Mouse (Mus musculus) embryonic facial prominence, embryonic 14.5 days (tissue): ENCODE data around the gene Lpcat2. TPM values are rescaled to one million over a fixed set of nuclear protein-coding genes. Genes with fewer than 3 reads are reported as not detected.

ENCODE experiments used
- ATAC-seq: fragments of 200-750 bp; cut with Nextera tagmentation; 2 replicates; pipeline ENCODE4 v1.8.0; 2017; ENCODE audit warnings: low read depth, moderate number of reproducible peaks, moderate TSS enrichment
- DNase-seq: peaks from one replicate; pipeline ENCODE4 v3.0.0-alpha.2; 2015; ENCODE audit warnings: low spot score
- H3K27ac ChIP-seq: fragments of 300-500 bp; sonication (generic); replicated peaks from 2 replicates; pipeline ENCODE4 v1.5.1; 2014; ENCODE audit warnings: low read depth, mild to moderate bottlenecking, low read length, moderate library complexity
- H3K27me3 ChIP-seq: fragments of 300-500 bp; sonication (generic); replicated peaks from 2 replicates; pipeline ENCODE4 v1.6.1; 2014; ENCODE audit warnings: low read length; ENCODE audit not compliant: control insufficient read depth, insufficient read depth
- H3K36me3 ChIP-seq: fragments of 300-500 bp; sonication (generic); 2 replicates; pipeline ENCODE4 v1.6.1; 2014; ENCODE audit warnings: low read length, mixed read lengths; ENCODE audit not compliant: control insufficient read depth, insufficient read depth
- H3K4me1 ChIP-seq: fragments of 300-500 bp; sonication (generic); 2 replicates; pipeline ENCODE4 v1.6.1; 2014; ENCODE audit warnings: antibody characterized with exemption, low read length; ENCODE audit not compliant: control insufficient read depth, insufficient read depth
- H3K4me2 ChIP-seq: fragments of 300-500 bp; sonication (generic); 2 replicates; pipeline ENCODE4 v1.6.1; 2014; ENCODE audit warnings: low read depth, mild to moderate bottlenecking, low read length, moderate library complexity, mixed read lengths
- H3K4me3 ChIP-seq: fragments of 300-500 bp; sonication (generic); 2 replicates; pipeline ENCODE4 v1.5.1; 2014; ENCODE audit warnings: low read depth, mild to moderate bottlenecking, low read length
- H3K9ac ChIP-seq: fragments of 300-500 bp; sonication (generic); 2 replicates; pipeline ENCODE4 v1.6.1; 2014; ENCODE audit warnings: low read depth, mild to moderate bottlenecking, low read length, moderate library complexity, mixed read lengths
- H3K9me3 ChIP-seq: fragments of 300-500 bp; sonication (generic); 2 replicates; pipeline ENCODE4 v1.6.1; 2016; ENCODE audit warnings: low read length; ENCODE audit not compliant: control insufficient read depth
- WGBS: fragments of 180-500 bp; shearing (Covaris S2); extraction: QIAGEN DNeasy Blood & Tissue Kit; methylation state at CpG from one replicate; pipeline ENCODE4 v1.1.7; 2014; 5-methylcytosine and 5-hydroxymethylcytosine counted together
- polyA plus RNA-seq: library from polyadenylated mRNA; unstranded; fragments of >200 nt; fragmentation: Nextera tagmentation; extraction: Ambion mirVana; gene quantifications from 2 replicates; pipeline ENCODE4 v1.2.1, GENCODE M21; 2014

The Lpcat2 gene
- polyA plus RNA-seq, 1 experiment from 2014 or later = 10.2 TPM

GRCm38 (mm10) chr8:92911477-92911876 lies 56.3 kb downstream of the Lpcat2 start:
- H3K27ac ChIP-seq = no peak overlapping the region
- DNase-seq (no peak), ATAC-seq (no peak)
- H3K9ac ChIP-seq = no peak overlapping the region
- H3K27me3 ChIP-seq = no peaks in the 10 kb centered on the region
- H3K9me3 ChIP-seq = no peaks in the 10 kb centered on the region
- 0 out of 2 replicates have a peak, but pooled peaks cover 8% of the 10 kb centered on the region for H3K4me1 ChIP-seq
- H3K36me3 ChIP-seq = no peaks in the 10 kb centered on the region
- 84% methylated on average over 3 of the region's 3 CpGs for WGBS
- H3K4me3 ChIP-seq = no peak overlapping the region
- no peak overlapping the region for H3K4me2 ChIP-seq

- Histone ChIP-seq H3K9ac (no peak overlapping the region), H3K36me3 (no peaks in the 10 kb centered on the region), H3K9me3 (no peaks in the 10 kb centered on the region), H3K27me3 (no peaks in the 10 kb centered on the region), H3K27ac (peak overlapping the region; percentile 16; the same call in 1 of the 2 replicates), H3K4me1 (0 out of 2 replicates have a peak, but pooled peaks cover 8% of the 10 kb centered on the region), H3K4me3 (no peak overlapping the region), H3K4me2 (no peak overlapping the region)
- no peak for ATAC-seq
- peak; percentile 85 for DNase-seq
- 33% methylated on average over 7 of the region's 7 CpGs for WGBS
These were observed 58.3 kb downstream of the Lpcat2 start for GRCm38 (mm10) chr8:92913396-92913795.

DNA sequence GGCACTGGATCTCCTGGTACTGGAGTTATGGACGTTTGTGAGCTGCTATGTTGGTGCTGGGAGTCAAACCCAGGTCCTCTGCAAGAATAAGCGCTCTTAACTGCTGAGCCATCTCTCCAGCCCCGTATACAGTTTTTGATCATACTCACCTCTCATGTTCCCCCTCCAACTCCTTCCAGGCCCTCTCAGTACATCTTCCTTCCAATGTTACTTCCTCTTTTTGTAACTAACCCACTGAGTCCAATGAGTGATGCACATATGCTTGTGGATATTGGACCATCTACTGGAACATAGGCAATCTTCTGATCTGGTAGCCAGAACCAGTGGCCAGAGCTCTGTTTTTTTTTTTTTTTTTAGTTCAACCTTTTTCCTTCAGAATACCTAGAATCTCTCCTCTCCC lies 60.9 kb downstream of the Lpcat2 start:
- Histone ChIP-seq H3K9me3 (no peaks in the 10 kb centered on the region), H3K4me1 (0 out of 2 replicates have a peak, but pooled peaks cover 8% of the 10 kb centered on the region), H3K4me3 (no peak overlapping the region), H3K9ac (no peak overlapping the region), H3K27ac (no peak overlapping the region), H3K36me3 (no peaks in the 10 kb centered on the region), H3K4me2 (no peak overlapping the region), H3K27me3 (no peaks in the 10 kb centered on the region)
- ATAC-seq = no peak
- no peak for DNase-seq
- 78% methylated on average over 3 of the region's 3 CpGs for WGBS

- H3K4me3 ChIP-seq = no peak overlapping the region
- no peak overlapping the region for H3K27ac ChIP-seq
- WGBS = 90% methylated on average over 3 of the region's 3 CpGs
- H3K9ac ChIP-seq = no peak overlapping the region
- H3K4me1 ChIP-seq = peaks cover 5% of the 10 kb centered on the region; the same call in 1 of the 2 replicates
- peaks cover 3% of the 10 kb centered on the region; the same call in 1 of the 2 replicates for H3K9me3 ChIP-seq
- ATAC-seq (peak; percentile 53; the same call in 1 of the 2 replicates), DNase-seq (peak; percentile 30)
- no peaks in the 10 kb centered on the region for H3K36me3 ChIP-seq
- H3K4me2 ChIP-seq = no peak overlapping the region
- no peaks in the 10 kb centered on the region for H3K27me3 ChIP-seq
These were observed 66.6 kb downstream of the Lpcat2 start for GRCm38 (mm10) chr8:92921768-92922167.

DNA sequence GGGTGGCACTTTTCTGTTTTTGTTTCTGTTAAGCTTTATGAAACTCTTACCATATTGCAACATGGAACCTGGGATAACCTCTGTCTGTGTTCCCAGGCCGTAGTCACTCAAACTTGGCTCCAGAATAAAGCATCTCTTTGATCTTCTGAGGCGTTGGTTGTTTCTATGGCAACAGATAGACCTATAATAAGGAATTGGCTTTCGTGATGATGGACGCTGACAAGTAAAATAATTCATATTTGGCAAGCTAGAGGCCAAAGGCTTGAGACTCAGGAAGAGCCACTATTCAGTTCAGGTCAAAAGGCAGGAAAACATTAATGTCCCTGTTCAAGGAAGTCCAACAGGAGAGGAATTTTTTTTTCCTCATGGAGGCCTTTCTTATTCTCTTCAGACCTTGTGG lies 73.8 kb downstream of the Lpcat2 start:
- no peak overlapping the region for H3K4me2 ChIP-seq

DNA sequence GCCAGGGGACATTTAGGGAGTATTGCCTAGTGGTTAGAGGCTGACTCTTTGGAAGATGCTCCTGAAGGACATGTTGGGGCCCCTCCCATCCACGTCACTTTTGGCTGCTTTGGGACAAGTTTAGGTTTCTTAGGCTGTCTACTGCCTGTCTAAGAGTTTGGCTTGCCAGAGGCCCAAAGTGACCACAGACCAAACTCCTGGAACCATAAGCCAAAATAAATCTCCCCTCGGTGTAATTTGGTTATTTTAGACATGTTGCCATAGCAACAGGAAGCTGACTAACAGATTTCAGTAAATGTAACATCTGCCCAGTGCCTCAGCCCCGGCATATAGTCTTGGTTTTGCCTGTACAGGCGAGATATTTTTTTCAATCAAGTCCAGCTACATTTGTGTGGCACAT lies 82.9 kb downstream of the Lpcat2 start:
- H3K4me3 ChIP-seq = no peak overlapping the region
- H3K27ac ChIP-seq = no peak overlapping the region
- H3K4me2 ChIP-seq = no peak overlapping the region
- H3K9ac ChIP-seq = no peak overlapping the region
- ATAC-seq (no peak), DNase-seq (peak; percentile 12)
- WGBS = 79% methylated on average over 4 of the region's 4 CpGs
- H3K4me1 ChIP-seq = no peaks in the 10 kb centered on the region
- H3K27me3 ChIP-seq = no peaks in the 10 kb centered on the region
- H3K9me3 ChIP-seq = no peaks in the 10 kb centered on the region
- no peaks in the 10 kb centered on the region for H3K36me3 ChIP-seq

More for the DNA sequence above, 73.8 kb downstream of the Lpcat2 start:
- H3K36me3 ChIP-seq = no peaks in the 10 kb centered on the region
- no peaks in the 10 kb centered on the region for H3K4me1 ChIP-seq
- H3K9me3 ChIP-seq = peaks cover 14% of the 10 kb centered on the region
- H3K4me3 ChIP-seq = no peak overlapping the region
- 63% methylated on average over 4 of the region's 4 CpGs for WGBS
- no peak overlapping the region for H3K9ac ChIP-seq
- ATAC-seq (no peak), DNase-seq (peak; percentile 21)
- H3K27ac ChIP-seq = no peak overlapping the region
- H3K27me3 ChIP-seq = no peaks in the 10 kb centered on the region

DNA sequence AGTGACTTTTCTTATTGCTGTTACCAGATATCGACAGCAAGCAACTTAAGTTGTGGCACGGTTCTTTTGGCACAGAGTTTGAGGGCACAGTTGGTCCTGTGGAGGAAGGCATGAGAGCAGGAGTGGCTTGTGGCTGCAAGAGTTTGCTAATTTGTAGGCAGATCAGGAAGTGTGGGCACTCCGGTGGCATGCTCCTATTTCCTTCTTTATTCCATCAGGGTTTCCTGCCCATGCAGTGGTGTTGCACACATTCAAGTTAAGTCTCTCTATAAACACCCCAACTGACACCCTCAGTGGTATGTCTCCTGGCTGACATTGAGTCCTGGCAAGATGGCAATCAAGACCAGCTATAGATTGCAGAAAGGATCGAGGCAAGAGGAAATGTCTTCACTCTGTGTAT lies 93.9 kb downstream of the Lpcat2 start:
- WGBS = 79% methylated on average over 4 of the region's 4 CpGs
- Histone ChIP-seq H3K27me3 (no peaks in the 10 kb centered on the region), H3K9ac (no peak overlapping the region), H3K4me1 (no peaks in the 10 kb centered on the region), H3K9me3 (no peaks in the 10 kb centered on the region), H3K27ac (no peak overlapping the region), H3K4me2 (no peak overlapping the region), H3K4me3 (no peak overlapping the region), H3K36me3 (no peaks in the 10 kb centered on the region)
- no peak for ATAC-seq
- no peak for DNase-seq

GRCm38 (mm10) chr8:92950639-92951371 lies 95.7 kb downstream of the Lpcat2 start:
- Histone ChIP-seq H3K4me3 (no peak overlapping the region), H3K36me3 (no peaks in the 10 kb centered on the region), H3K9ac (no peak overlapping the region), H3K4me1 (no peaks in the 10 kb centered on the region), H3K9me3 (no peaks in the 10 kb centered on the region), H3K27ac (no peak overlapping the region), H3K27me3 (no peaks in the 10 kb centered on the region), H3K4me2 (no peak overlapping the region)
- no peak for ATAC-seq
- no peak for DNase-seq
- WGBS = 76% methylated on average over 12 of the region's 12 CpGs

GRCm38 (mm10) chr8:92954044-92954443 lies 98.9 kb downstream of the Lpcat2 start:
- no peak for DNase-seq
- no peak overlapping the region for H3K4me2 ChIP-seq
- WGBS = 80% methylated on average over 5 of the region's 5 CpGs

More at GRCm38 (mm10) chr8:92954044-92954443, 98.9 kb downstream of the Lpcat2 start:
- ATAC-seq = no peak
- H3K27ac ChIP-seq = no peak overlapping the region
- H3K9ac ChIP-seq = no peak overlapping the region
- H3K36me3 ChIP-seq = no peaks in the 10 kb centered on the region
- H3K4me3 ChIP-seq = no peak overlapping the region
- H3K9me3 ChIP-seq = no peaks in the 10 kb centered on the region
- no peaks in the 10 kb centered on the region for H3K4me1 ChIP-seq
- H3K27me3 ChIP-seq = 0 out of 2 replicates have a peak, but pooled peaks cover 5% of the 10 kb centered on the region
